Mouse (Mus musculus): ENCODE results near the gene St6galnac3. TPM values are rescaled to one million over a fixed set of nuclear protein-coding genes. Genes with fewer than 3 reads are reported as not detected.

St6galnac3 gene
- polyA plus RNA-seq, 1 experiment, result 16.7 TPM

GRCm38 (mm10) chr3:153734741-153735140 is 9.8 kb upstream of the St6galnac3 start:
- no peak for TF ChIP-seq POLR2A (IDR thresholded peaks at IDR 0.05; ENCODE audit: extremely low read depth, insufficient read depth, low read length)
- TF ChIP-seq CTCF (IDR thresholded peaks at IDR 0.05; ENCODE audit: extremely low read depth, insufficient read depth, low read length), result no peak
- Histone ChIP-seq H3K27ac (ENCODE audit: insufficient read depth, low read length) (no peak overlapping the region), H3K4me1 (ENCODE audit: control insufficient read depth, insufficient read depth, low read length) (0 out of 2 replicates have a peak, but pooled peaks cover 2% of the 10 kb centered on the region), H3K4me3 (ENCODE audit: insufficient read depth, low read length) (no peak overlapping the region)

DNA sequence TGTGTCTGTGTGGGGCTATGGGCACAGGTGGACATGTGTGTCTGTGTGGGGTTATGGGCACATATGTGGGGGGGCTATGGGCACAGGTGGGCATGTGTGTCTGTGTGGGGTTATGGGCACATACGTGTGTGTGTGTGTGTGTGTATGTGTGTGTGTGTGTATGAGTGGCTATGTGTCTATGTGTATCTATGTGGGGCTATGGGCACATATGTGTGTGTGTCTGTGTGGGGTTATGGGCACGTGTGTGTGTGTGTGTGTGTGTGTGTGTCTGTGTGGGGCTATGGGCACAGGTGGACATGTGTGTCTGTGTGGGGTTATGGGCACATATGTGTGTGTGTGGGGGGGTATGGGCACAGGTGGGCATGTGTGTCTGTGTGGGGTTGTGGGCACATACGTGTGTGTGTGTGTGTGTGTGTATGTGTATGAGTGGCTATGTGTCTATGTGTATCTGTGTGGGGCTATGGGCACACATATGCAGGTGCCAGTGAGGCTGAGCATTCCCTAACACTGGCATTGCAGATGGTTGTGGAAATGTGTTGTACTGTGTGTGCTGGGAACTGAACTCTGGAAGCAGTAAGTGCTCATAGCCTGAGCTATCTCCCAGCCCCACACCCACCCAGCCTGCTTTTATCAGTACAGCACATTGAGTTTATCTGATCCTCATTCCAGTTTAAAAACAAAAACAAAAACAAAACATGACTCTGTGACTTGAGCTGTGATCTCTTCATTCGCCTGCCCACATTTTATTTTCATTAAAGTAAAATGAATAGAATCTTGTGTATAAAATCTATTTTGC is 8.6 kb upstream of the St6galnac3 start:
- no peak overlapping the region for H3K27ac ChIP-seq (ENCODE audit: insufficient read depth, low read length)
- no peak for TF ChIP-seq CTCF (IDR thresholded peaks at IDR 0.05; ENCODE audit: extremely low read depth, insufficient read depth, low read length)
- TF ChIP-seq POLR2A (IDR thresholded peaks at IDR 0.05; ENCODE audit: extremely low read depth, insufficient read depth, low read length), result no peak
- no peak overlapping the region for H3K4me3 ChIP-seq (ENCODE audit: insufficient read depth, low read length)
- H3K4me1 ChIP-seq (ENCODE audit: control insufficient read depth, insufficient read depth, low read length), result 0 out of 2 replicates have a peak, but pooled peaks cover 2% of the 10 kb centered on the region

- TF ChIP-seq CTCF (IDR thresholded peaks at IDR 0.05; ENCODE audit: extremely low read depth, insufficient read depth, low read length) (no peak), POLR2A (IDR thresholded peaks at IDR 0.05; ENCODE audit: extremely low read depth, insufficient read depth, low read length) (no peak)
- H3K4me3 ChIP-seq (ENCODE audit: insufficient read depth, low read length), result no peak overlapping the region
- H3K4me1 ChIP-seq (ENCODE audit: control insufficient read depth, insufficient read depth, low read length), result 0 out of 2 replicates have a peak, but pooled peaks cover 2% of the 10 kb centered on the region
- no peak overlapping the region for H3K27ac ChIP-seq (ENCODE audit: insufficient read depth, low read length)
Measured at GRCm38 (mm10) chr3:153732749-153733148, 7.8 kb upstream of the St6galnac3 start.

DNA sequence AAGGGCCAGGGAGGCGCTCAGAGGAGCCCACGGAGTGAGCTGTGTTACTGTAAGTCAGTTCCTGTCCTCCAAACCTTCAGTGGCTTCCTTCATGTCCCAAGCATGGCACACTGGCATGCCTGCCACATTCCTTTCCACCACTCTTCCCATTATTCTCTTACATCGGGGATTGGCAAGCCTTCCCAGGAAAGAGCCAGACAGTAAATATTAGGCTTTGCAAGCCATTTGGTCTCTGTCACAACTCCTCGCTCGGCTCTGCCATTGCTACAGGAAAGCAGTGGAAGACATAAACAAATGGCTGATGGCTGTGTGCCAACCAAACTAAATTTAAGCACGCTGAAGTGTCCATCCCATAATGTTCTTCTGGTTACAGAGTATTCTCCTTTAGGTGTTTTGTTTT is 7.1 kb upstream of the St6galnac3 start:
- TF ChIP-seq CTCF (IDR thresholded peaks at IDR 0.05; ENCODE audit: extremely low read depth, insufficient read depth, low read length) (no peak), POLR2A (IDR thresholded peaks at IDR 0.05; ENCODE audit: extremely low read depth, insufficient read depth, low read length) (no peak)
- Histone ChIP-seq H3K4me3 (ENCODE audit: insufficient read depth, low read length) (no peak overlapping the region), H3K4me1 (ENCODE audit: control insufficient read depth, insufficient read depth, low read length) (0 out of 2 replicates have a peak, but pooled peaks cover 2% of the 10 kb centered on the region), H3K27ac (ENCODE audit: insufficient read depth, low read length) (no peak overlapping the region)

GRCm38 (mm10) chr3:153728577-153728976 is 3.6 kb upstream of the St6galnac3 start:
- H3K4me3 ChIP-seq (ENCODE audit: insufficient read depth, low read length), result no peak overlapping the region
- TF ChIP-seq POLR2A (IDR thresholded peaks at IDR 0.05; ENCODE audit: extremely low read depth, insufficient read depth, low read length) (no peak), CTCF (IDR thresholded peaks at IDR 0.05; ENCODE audit: extremely low read depth, insufficient read depth, low read length) (no peak)
- peaks cover 6% of the 10 kb centered on the region; the same call in 1 of the 2 replicates for H3K4me1 ChIP-seq (ENCODE audit: control insufficient read depth, insufficient read depth, low read length)
- H3K27ac ChIP-seq (ENCODE audit: insufficient read depth, low read length), result no peak overlapping the region

DNA sequence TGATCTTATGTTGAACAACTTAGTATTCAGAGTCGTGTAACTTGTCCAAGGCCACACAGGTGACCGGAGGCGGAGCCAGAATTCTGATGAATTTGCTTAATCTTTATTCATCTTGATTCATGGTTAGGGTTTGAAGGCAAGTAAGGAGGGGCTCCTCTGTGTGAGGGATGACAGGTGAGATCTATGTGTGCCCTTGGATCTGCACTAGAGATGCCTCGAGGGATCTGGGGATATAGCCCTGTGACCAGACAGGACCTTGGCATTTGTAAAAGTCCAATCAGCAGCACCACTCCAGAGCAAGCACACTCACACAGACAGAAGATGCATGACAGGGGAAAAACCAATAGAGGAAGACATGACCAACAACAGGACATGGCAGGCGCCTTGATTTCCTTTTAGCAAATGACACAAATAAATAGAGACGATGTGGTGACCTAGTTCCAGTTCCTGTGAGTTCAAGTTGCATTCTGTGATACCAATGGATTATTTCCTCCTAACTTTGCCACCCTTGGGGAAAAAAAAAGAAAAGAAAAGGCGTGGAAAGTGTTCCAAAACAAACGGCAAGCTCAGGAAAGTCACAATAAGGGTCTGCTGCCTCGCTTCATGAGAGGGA is 1.4 kb downstream of the St6galnac3 start:
- TF ChIP-seq POLR2A (IDR thresholded peaks at IDR 0.05; ENCODE audit: extremely low read depth, insufficient read depth, low read length), result no peak
- no peak for TF ChIP-seq CTCF (IDR thresholded peaks at IDR 0.05; ENCODE audit: extremely low read depth, insufficient read depth, low read length)
- peaks cover 4% of the 10 kb centered on the region for H3K4me1 ChIP-seq (ENCODE audit: control insufficient read depth, insufficient read depth, low read length)
- no peak overlapping the region for H3K27ac ChIP-seq (ENCODE audit: insufficient read depth, low read length)

DNA sequence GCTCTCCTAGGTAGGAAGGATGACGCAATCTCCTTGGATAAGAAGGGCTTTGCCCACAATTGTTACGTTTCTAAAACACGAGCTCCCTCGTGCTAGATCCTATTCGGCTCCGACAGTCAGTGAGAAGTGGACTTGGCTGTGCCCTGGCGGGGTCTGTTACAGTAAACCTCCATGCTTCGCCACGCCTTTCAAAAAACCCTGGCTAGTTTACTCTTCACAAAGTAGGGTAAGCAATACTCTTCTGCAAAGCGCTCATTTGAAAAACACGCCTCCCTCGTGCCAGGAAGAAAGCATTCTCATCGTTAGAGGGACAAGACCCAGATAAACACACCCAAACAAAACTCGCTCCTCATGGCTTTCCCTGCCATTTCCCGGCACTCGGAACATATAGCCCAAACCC is 3.4 kb downstream of the St6galnac3 start:
- Histone ChIP-seq H3K27ac (ENCODE audit: insufficient read depth, low read length) (no peak overlapping the region), H3K4me3 (ENCODE audit: insufficient read depth, low read length) (no peak overlapping the region), H3K4me1 (ENCODE audit: control insufficient read depth, insufficient read depth, low read length) (peaks cover 4% of the 10 kb centered on the region)
- TF ChIP-seq POLR2A (IDR thresholded peaks at IDR 0.05; ENCODE audit: extremely low read depth, insufficient read depth, low read length), result no peak
- no peak for TF ChIP-seq CTCF (IDR thresholded peaks at IDR 0.05; ENCODE audit: extremely low read depth, insufficient read depth, low read length)

More for the DNA sequence above, 1.4 kb downstream of the St6galnac3 start:
- H3K4me3 ChIP-seq (ENCODE audit: insufficient read depth, low read length), result peak overlapping the region; percentile 88; the same call in 1 of the 2 replicates

DNA sequence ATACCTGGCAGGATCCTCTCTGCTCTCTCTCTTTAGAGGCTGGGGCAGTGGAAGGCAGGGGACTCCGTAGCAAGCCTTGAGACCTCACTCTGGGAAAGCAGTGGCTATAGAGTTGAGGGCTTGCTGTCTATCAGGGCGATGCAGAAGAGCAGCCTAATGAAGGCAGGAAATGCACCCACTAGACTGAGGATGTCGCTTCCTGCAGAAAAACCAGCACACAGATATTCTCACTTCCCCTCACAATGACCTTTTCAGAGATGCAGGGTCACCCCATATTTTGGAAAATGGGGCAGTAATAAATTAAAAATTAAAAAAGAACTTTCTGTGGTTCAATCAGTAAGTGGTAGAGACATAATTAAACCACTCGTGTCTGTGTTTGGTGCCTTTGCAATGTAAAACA is 4.1 kb downstream of the St6galnac3 start:
- TF ChIP-seq POLR2A (IDR thresholded peaks at IDR 0.05; ENCODE audit: extremely low read depth, insufficient read depth, low read length) (no peak), CTCF (IDR thresholded peaks at IDR 0.05; ENCODE audit: extremely low read depth, insufficient read depth, low read length) (no peak)
- Histone ChIP-seq H3K4me3 (ENCODE audit: insufficient read depth, low read length) (no peak overlapping the region), H3K4me1 (ENCODE audit: control insufficient read depth, insufficient read depth, low read length) (peaks cover 3% of the 10 kb centered on the region), H3K27ac (ENCODE audit: insufficient read depth, low read length) (no peak overlapping the region)

DNA sequence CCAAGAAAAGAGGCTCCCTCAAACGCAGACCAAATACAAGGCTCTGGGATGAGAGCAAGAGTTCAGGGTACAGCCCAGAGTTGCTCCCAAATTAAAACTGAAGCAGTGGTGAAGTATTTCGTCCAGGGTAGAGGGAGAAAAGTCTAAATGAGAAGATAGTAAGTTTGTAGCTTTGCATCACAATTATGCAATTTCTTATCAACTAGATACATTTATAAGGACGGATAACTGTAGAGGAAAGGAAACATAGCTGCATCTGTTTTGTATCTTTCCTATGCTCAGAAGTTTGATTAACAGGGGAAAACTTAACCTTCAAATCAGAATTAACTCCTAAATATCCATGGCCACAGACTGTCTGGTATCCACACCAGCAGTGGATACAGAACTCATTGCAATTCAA is 4.7 kb downstream of the St6galnac3 start:
- peaks cover 3% of the 10 kb centered on the region for H3K4me1 ChIP-seq (ENCODE audit: control insufficient read depth, insufficient read depth, low read length)
- H3K4me3 ChIP-seq (ENCODE audit: insufficient read depth, low read length), result no peak overlapping the region
- TF ChIP-seq POLR2A (IDR thresholded peaks at IDR 0.05; ENCODE audit: extremely low read depth, insufficient read depth, low read length) (no peak), CTCF (IDR thresholded peaks at IDR 0.05; ENCODE audit: extremely low read depth, insufficient read depth, low read length) (no peak)
- no peak overlapping the region for H3K27ac ChIP-seq (ENCODE audit: insufficient read depth, low read length)
